Mouse (Mus musculus) cortical plate, adult 2 months (tissue): ENCODE data around the gene Nrl.

Experiments
- CTCF ChIP-seq: fragments of 200-500 bp; IDR thresholded peaks from 2 replicates; pipeline ENCODE4 v1.5.1; 2011; ENCODE audit warnings: mild to moderate bottlenecking, control low read depth, low read length; ENCODE audit not compliant: insufficient read depth; ENCODE audit errors: extremely low read depth
- POLR2A ChIP-seq: fragments of 200-500 bp; IDR thresholded peaks from 2 replicates; pipeline ENCODE4 v1.6.1; 2011; ENCODE audit warnings: mild to moderate bottlenecking, low read length, control low read depth; ENCODE audit not compliant: insufficient read depth; ENCODE audit errors: extremely low read depth

DNA sequence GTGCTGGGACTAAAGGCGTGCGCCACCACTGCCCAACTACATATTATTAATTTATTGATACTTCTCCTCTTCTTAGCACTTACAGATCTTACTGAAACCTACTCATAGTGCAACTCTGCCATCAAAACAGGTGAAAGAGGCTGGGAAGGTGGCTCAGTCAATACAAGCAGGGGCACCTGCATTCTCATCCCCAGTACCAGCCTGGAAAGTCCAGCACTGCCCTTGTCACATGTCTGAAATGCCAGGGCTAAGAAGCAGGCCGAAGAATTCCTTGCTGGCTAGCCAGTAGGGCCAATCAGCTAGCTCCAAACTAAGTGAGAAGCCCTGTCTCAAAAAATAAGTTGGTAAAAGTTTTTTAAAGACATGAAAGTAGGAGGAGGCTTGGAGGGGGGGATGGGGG, 32.8 kb upstream of the Nrl start:
- no peak for TF ChIP-seq CTCF
- TF ChIP-seq POLR2A: no peak
